Mouse (Mus musculus) spleen, adult 2 months (tissue): Measurements from ENCODE around the gene Btf3l4. TPM values are rescaled to one million over a fixed set of nuclear protein-coding genes. Genes with fewer than 3 reads are reported as not detected.

ENCODE experiments used
- DNase-seq, 2 experiments: peaks; one replicate each; pipeline versions ENCODE4 v3.0.0 to v3.0.0-alpha.2; 2012 to 2021; ENCODE audit warnings: low spot score in 2 of 2, low read depth in 1 of 2
- H3K27ac ChIP-seq: fragments of 200-500 bp; 2 replicates; pipeline ENCODE4 v1.5.1; 2012; ENCODE audit warnings: low read length, inconsistent platforms; ENCODE audit not compliant: insufficient read depth
- H3K27me3 ChIP-seq: fragments of 200-500 bp; 2 replicates; pipeline ENCODE4 v1.6.1; 2012; ENCODE audit warnings: mild to moderate bottlenecking, moderate library complexity, low read length, inconsistent platforms; ENCODE audit not compliant: control insufficient read depth, insufficient read depth
- H3K36me3 ChIP-seq: fragments of 200-500 bp; 2 replicates; pipeline ENCODE4 v1.6.1; 2012; ENCODE audit warnings: mild to moderate bottlenecking, low read length, inconsistent platforms; ENCODE audit not compliant: control insufficient read depth, insufficient read depth
- H3K4me1 ChIP-seq: fragments of 200-500 bp; 2 replicates; pipeline ENCODE4 v1.6.1; 2011; ENCODE audit warnings: inconsistent platforms; ENCODE audit not compliant: control insufficient read depth, insufficient read depth, insufficient read length
- H3K4me3 ChIP-seq: fragments of 200-500 bp; 2 replicates; pipeline ENCODE4 v1.5.1; 2011; ENCODE audit warnings: mild to moderate bottlenecking, inconsistent platforms; ENCODE audit not compliant: insufficient read depth, insufficient read length; ENCODE audit errors: extremely low read depth
- CTCF ChIP-seq: fragments of 200-500 bp; IDR thresholded peaks from 2 replicates; pipeline ENCODE4 v1.5.1; 2011; ENCODE audit warnings: mild to moderate bottlenecking, inconsistent platforms; ENCODE audit not compliant: insufficient read depth, insufficient read length, insufficient replicate concordance; ENCODE audit errors: extremely low read depth
- POLR2A ChIP-seq: fragments of 200-500 bp; IDR thresholded peaks from 2 replicates; pipeline ENCODE4 v1.6.1; 2011; ENCODE audit warnings: low read depth, low read length, inconsistent platforms
- polyA plus RNA-seq: library from polyadenylated mRNA; depleted of rRNA; stranded (reverse); fragments of >200 nt; gene quantifications from 2 replicates; pipeline ENCODE4 v1.2.3, GENCODE M21; 2012; rRNA removed

Btf3l4 gene
- polyA plus RNA-seq, 1 experiment, result 5.2 TPM

DNA sequence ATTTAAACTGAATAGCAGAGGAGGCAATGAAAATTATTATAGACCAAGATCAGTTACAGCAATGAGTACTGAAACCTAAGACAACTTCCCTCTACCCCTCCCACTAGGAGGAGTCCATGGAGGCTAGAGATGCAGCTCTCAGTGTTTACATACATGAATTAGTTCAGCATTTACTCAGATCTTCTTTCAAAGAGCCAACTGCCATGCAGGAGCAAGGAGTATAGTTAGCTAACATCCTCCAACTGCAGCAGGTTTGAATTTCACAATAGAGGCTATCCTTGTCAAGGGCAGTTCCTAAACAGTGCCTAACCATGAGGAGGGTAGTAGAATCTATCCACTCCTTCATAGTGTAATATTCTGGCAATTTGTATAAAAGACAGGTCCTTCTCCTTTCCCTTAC is 64.9 kb downstream of the Btf3l4 start:
- no peak for TF ChIP-seq POLR2A
- TF ChIP-seq CTCF, result no peak
- H3K27ac ChIP-seq, result no peak overlapping the region
- no peak overlapping the region for H3K4me3 ChIP-seq
- no peaks in the 10 kb centered on the region for H3K27me3 ChIP-seq
- no peak for DNase-seq
- no peaks in the 10 kb centered on the region for H3K4me1 ChIP-seq
- no peaks in the 10 kb centered on the region for H3K36me3 ChIP-seq

Other genes with a start within 250 kb of the Btf3l4 start
- gene Cc2d1b, start 213.7 kb downstream of the Btf3l4 start, polyA plus RNA-seq, result 33.1 and 39.0 TPM in 2 replicates
- 0.07 TPM in 1 of 2 replicates, not detected in the other for gene 3110021N24Rik, start 114.0 kb downstream of the Btf3l4 start, polyA plus RNA-seq
- gene Zfyve9, start 52.8 kb downstream of the Btf3l4 start, polyA plus RNA-seq, result 0.63 and 0.99 TPM in 2 replicates
- 5.9 and 6.7 TPM in 2 replicates for gene Txndc12, start 987 bp upstream of the Btf3l4 start, polyA plus RNA-seq
- gene Kti12, start 14.2 kb upstream of the Btf3l4 start, polyA plus RNA-seq, result 32.7 and 44.2 TPM in 2 replicates
- 0.14 TPM in 1 of 2 replicates, not detected in the other for gene A730015C16Rik, start 15.0 kb upstream of the Btf3l4 start, polyA plus RNA-seq
- 0.58 and 0.81 TPM in 2 replicates for gene Rab3b, start 45.4 kb upstream of the Btf3l4 start, polyA plus RNA-seq
- 17.7 and 23.0 TPM in 2 replicates for gene Nrd1, start 167.0 kb upstream of the Btf3l4 start, polyA plus RNA-seq